Mouse (Mus musculus): ENCODE measurements around the gene Scgb1c1. TPM values are rescaled to one million over a fixed set of nuclear protein-coding genes. Genes with fewer than 3 reads are reported as not detected.

The Scgb1c1 gene
- polyA plus RNA-seq, 1 experiment from 2014 or later: not detected

- H3K4me3 ChIP-seq: no peak overlapping the region
- H3K4me2 ChIP-seq (replicated peaks): no peak overlapping the region
- no peaks in the 10 kb centered on the region for H3K9me3 ChIP-seq
- peaks cover 82% of the 10 kb centered on the region for H3K36me3 ChIP-seq
- no peaks in the 10 kb centered on the region for H3K27me3 ChIP-seq
- ATAC-seq (ENCODE audit: low FRiP score, low read depth): no peak
- WGBS: 96% methylated on average over 3 of the region's 3 CpGs
- no peak overlapping the region for H3K27ac ChIP-seq (replicated peaks)
- H3K9ac ChIP-seq (replicated peaks): no peak overlapping the region
- no peaks in the 10 kb centered on the region for H3K4me1 ChIP-seq
Observed at GRCm38 (mm10) chr7:140894611-140895010, 49.3 kb downstream of the Scgb1c1 start.

Other genes with a start within 250 kb of the Scgb1c1 start
- 0.03 TPM in 1 of 2 replicates, not detected in the other for gene Olfr46, start 244.3 kb upstream of the Scgb1c1 start, polyA plus RNA-seq (2016; fragmentation: Nextera tagmentation; extraction: Ambion mirVana)
- not detected in 2 replicates for gene Olfr61, start 216.6 kb upstream of the Scgb1c1 start, polyA plus RNA-seq (2016; fragmentation: Nextera tagmentation; extraction: Ambion mirVana)
- not detected in 2 replicates for gene Olfr53, start 199.1 kb upstream of the Scgb1c1 start, polyA plus RNA-seq (2016; fragmentation: Nextera tagmentation; extraction: Ambion mirVana)
- not detected in 2 replicates for gene Olfr539, start 185.6 kb upstream of the Scgb1c1 start, polyA plus RNA-seq (2016; fragmentation: Nextera tagmentation; extraction: Ambion mirVana)
- gene Olfr45, start 163.6 kb upstream of the Scgb1c1 start, polyA plus RNA-seq (2016; fragmentation: Nextera tagmentation; extraction: Ambion mirVana): not detected in 2 replicates
- not detected in 2 replicates for gene Olfr541, start 148.3 kb upstream of the Scgb1c1 start, polyA plus RNA-seq (2016; fragmentation: Nextera tagmentation; extraction: Ambion mirVana)
- gene Cyp2e1, start 81.8 kb upstream of the Scgb1c1 start, polyA plus RNA-seq (2016; fragmentation: Nextera tagmentation; extraction: Ambion mirVana): not detected in 2 replicates
- 0.15 and 0.41 TPM in 2 replicates for gene Syce1, start 57.7 kb upstream of the Scgb1c1 start, polyA plus RNA-seq (2016; fragmentation: Nextera tagmentation; extraction: Ambion mirVana)
- 8.5 and 10.1 TPM in 2 replicates for gene Zfp941, start 23.4 kb upstream of the Scgb1c1 start, polyA plus RNA-seq (2016; fragmentation: Nextera tagmentation; extraction: Ambion mirVana)
- 0.29 TPM in 1 of 2 replicates, not detected in the other for gene Urah, start 10.5 kb upstream of the Scgb1c1 start, polyA plus RNA-seq (2016; fragmentation: Nextera tagmentation; extraction: Ambion mirVana)
- not detected in 2 replicates for gene Odf3, start 2.3 kb downstream of the Scgb1c1 start, polyA plus RNA-seq (2016; fragmentation: Nextera tagmentation; extraction: Ambion mirVana)
- gene Gm45785, start 10.8 kb downstream of the Scgb1c1 start, polyA plus RNA-seq (2016; fragmentation: Nextera tagmentation; extraction: Ambion mirVana): 0.20 TPM in 1 of 2 replicates, not detected in the other
- 69.2 and 78.3 TPM in 2 replicates for gene Ric8a, start 11.4 kb downstream of the Scgb1c1 start, polyA plus RNA-seq (2016; fragmentation: Nextera tagmentation; extraction: Ambion mirVana)
- gene Bet1l, start 12.0 kb downstream of the Scgb1c1 start, polyA plus RNA-seq (2016; fragmentation: Nextera tagmentation; extraction: Ambion mirVana): 30.9 and 33.2 TPM in 2 replicates
- 279 and 300 TPM in 2 replicates for gene Psmd13, start 36.4 kb downstream of the Scgb1c1 start, polyA plus RNA-seq (2016; fragmentation: Nextera tagmentation; extraction: Ambion mirVana)
- gene Sirt3, start 36.8 kb downstream of the Scgb1c1 start, polyA plus RNA-seq (2016; fragmentation: Nextera tagmentation; extraction: Ambion mirVana): 27.4 and 28.9 TPM in 2 replicates
- gene Cox8b, start 54.9 kb downstream of the Scgb1c1 start, polyA plus RNA-seq (2016; fragmentation: Nextera tagmentation; extraction: Ambion mirVana): not detected in 2 replicates
- gene Nlrp6, start 75.4 kb downstream of the Scgb1c1 start, polyA plus RNA-seq (2016; fragmentation: Nextera tagmentation; extraction: Ambion mirVana): 0.08 and 0.18 TPM in 2 replicates
- gene Pgghg, start 95.8 kb downstream of the Scgb1c1 start, polyA plus RNA-seq (2016; fragmentation: Nextera tagmentation; extraction: Ambion mirVana): 13.1 and 14.9 TPM in 2 replicates
- gene Ifitm5, start 104.7 kb downstream of the Scgb1c1 start, polyA plus RNA-seq (2016; fragmentation: Nextera tagmentation; extraction: Ambion mirVana): 0.93 and 0.94 TPM in 2 replicates
- gene Gm45717, start 110.4 kb downstream of the Scgb1c1 start, polyA plus RNA-seq (2016; fragmentation: Nextera tagmentation; extraction: Ambion mirVana): not detected in 2 replicates
- gene Ifitm2, start 110.4 kb downstream of the Scgb1c1 start, polyA plus RNA-seq (2016; fragmentation: Nextera tagmentation; extraction: Ambion mirVana): 175 and 198 TPM in 2 replicates
- gene Ifitm1, start 121.7 kb downstream of the Scgb1c1 start, polyA plus RNA-seq (2016; fragmentation: Nextera tagmentation; extraction: Ambion mirVana): 7.8 and 10.3 TPM in 2 replicates
- gene Ifitm3, start 165.2 kb downstream of the Scgb1c1 start, polyA plus RNA-seq (2016; fragmentation: Nextera tagmentation; extraction: Ambion mirVana): 16.2 and 17.9 TPM in 2 replicates
- gene Ifitm6, start 172.4 kb downstream of the Scgb1c1 start, polyA plus RNA-seq (2016; fragmentation: Nextera tagmentation; extraction: Ambion mirVana): 0.29 TPM in 1 of 2 replicates, not detected in the other
- gene Gm17387, start 183.6 kb downstream of the Scgb1c1 start, polyA plus RNA-seq (2016; fragmentation: Nextera tagmentation; extraction: Ambion mirVana): not detected in 2 replicates
- gene B4galnt4, start 215.6 kb downstream of the Scgb1c1 start, polyA plus RNA-seq (2016; fragmentation: Nextera tagmentation; extraction: Ambion mirVana): 41.9 and 45.3 TPM in 2 replicates
- gene Pkp3, start 232.7 kb downstream of the Scgb1c1 start, polyA plus RNA-seq (2016; fragmentation: Nextera tagmentation; extraction: Ambion mirVana): 1.6 and 1.8 TPM in 2 replicates

Measured in midbrain, embryonic 12.5 days (tissue).